Mouse (Mus musculus): ENCODE data around the gene Armc9. TPM values are rescaled to one million over a fixed set of nuclear protein-coding genes. Genes with fewer than 3 reads are reported as not detected.

Gene Armc9
- 1.00 and 1.8 TPM in 2 replicates for polyA plus RNA-seq (2012; rRNA removed; ENCODE audit: low replicate concordance)

GRCm38 (mm10) chr1:86154133-86154823 lies at the start of gene Armc9:
TSS of gene Armc9 (plus strand) at chr1:86154780.

GRCm38 (mm10) chr1:86111779-86112178 lies 42.8 kb upstream of the Armc9 start, which contains the start of gene Htr2b:
TSS of gene Htr2b (minus strand) at chr1:86111970.

DNA sequence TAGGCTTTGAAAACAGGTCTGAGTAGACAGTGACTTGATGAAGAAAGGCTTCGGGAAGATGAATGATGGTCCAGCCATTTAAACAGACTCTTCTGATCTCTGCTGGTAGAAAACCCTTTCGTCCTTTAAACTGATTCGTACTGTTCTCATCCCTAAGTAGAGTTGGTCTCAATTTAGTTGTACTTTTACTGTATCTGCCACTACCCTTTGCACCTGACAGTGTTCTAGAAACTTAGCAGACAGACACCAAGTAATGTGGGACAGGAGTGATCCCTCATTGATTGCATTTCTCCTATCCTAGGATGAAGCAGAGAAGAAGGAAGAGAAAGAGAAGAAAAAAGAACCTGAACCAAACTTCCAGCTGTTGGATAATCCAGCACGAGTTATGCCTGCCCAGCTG lies 21.2 kb upstream of the Armc9 start, which contains the start of gene Gm21972:
Gm21972 (plus strand) TSS at position 301 of the 400 bp plus-strand sequence.

GRCm38 (mm10) chr1:86302532-86302931 lies 148.0 kb downstream of the Armc9 start, which contains the start of gene B3gnt7:
TSS of gene B3gnt7 (plus strand) at chr1:86302832.

Other genes with a start within 250 kb of the Armc9 start
- 0.39 and 0.53 TPM in 2 replicates for gene 4933407L21Rik, start 226.3 kb upstream of the Armc9 start, polyA plus RNA-seq (2012; rRNA removed; ENCODE audit: low replicate concordance)
- 3.0 and 4.0 TPM in 2 replicates for gene Gpr55, start 193.8 kb upstream of the Armc9 start, polyA plus RNA-seq (2012; rRNA removed; ENCODE audit: low replicate concordance)
- gene Spata3, start 138.0 kb upstream of the Armc9 start, polyA plus RNA-seq (2012; rRNA removed; ENCODE audit: low replicate concordance) = not detected in 2 replicates
- 21.2 TPM in 2 replicates for gene 2810459M11Rik, start 108.9 kb upstream of the Armc9 start, polyA plus RNA-seq (2012; rRNA removed; ENCODE audit: low replicate concordance)
- 12.0 and 13.5 TPM in 2 replicates for gene Psmd1, start 90.4 kb upstream of the Armc9 start, polyA plus RNA-seq (2012; rRNA removed; ENCODE audit: low replicate concordance)
- gene Htr2b, start 42.8 kb upstream of the Armc9 start, polyA plus RNA-seq (2012; rRNA removed; ENCODE audit: low replicate concordance) = 0.94 and 1.7 TPM in 2 replicates
- 0.33 TPM in 1 of 2 replicates, not detected in the other for gene Gm21972, start 21.1 kb upstream of the Armc9 start, polyA plus RNA-seq (2012; rRNA removed; ENCODE audit: low replicate concordance)
- gene B3gnt7, start 148.1 kb downstream of the Armc9 start, polyA plus RNA-seq (2012; rRNA removed; ENCODE audit: low replicate concordance) = 29.0 and 82.3 TPM in 2 replicates
- 4.2 and 4.9 TPM in 2 replicates for gene Ncl, start 204.6 kb downstream of the Armc9 start, polyA plus RNA-seq (2012; rRNA removed; ENCODE audit: low replicate concordance)